Mouse (Mus musculus): ENCODE results near the gene Shmt1. TPM values are rescaled to one million over a fixed set of nuclear protein-coding genes. Genes with fewer than 3 reads are reported as not detected.

Gene Shmt1
- polyA plus RNA-seq, 1 experiment from 2014 or later: 50.1 TPM

- Histone ChIP-seq H3K27ac (no peak overlapping the region), H3K4me1 (replicated peaks) (peaks cover 35% of the 10 kb centered on the region), H3K9ac (no peak overlapping the region), H3K4me3 (replicated peaks) (no peak overlapping the region), H3K4me2 (no peak overlapping the region), H3K9me3 (replicated peaks) (no peaks in the 10 kb centered on the region), H3K27me3 (no peaks in the 10 kb centered on the region), H3K36me3 (no peaks in the 10 kb centered on the region)
- WGBS (ENCODE audit: insufficient replicate concordance): 81% methylated on average over 4 of the region's 4 CpGs
- DNase-seq (no peak), ATAC-seq (ENCODE audit: low read depth) (no peak)
Measured at GRCm38 (mm10) chr11:60772161-60772560, 39.4 kb downstream of the Shmt1 start.

GRCm38 (mm10) chr11:60770776-60771175, 40.7 kb downstream of the Shmt1 start:
- Histone ChIP-seq H3K27ac (no peak overlapping the region), H3K4me1 (replicated peaks) (peaks cover 35% of the 10 kb centered on the region), H3K4me3 (replicated peaks) (no peak overlapping the region), H3K36me3 (no peaks in the 10 kb centered on the region), H3K4me2 (no peak overlapping the region), H3K9me3 (replicated peaks) (no peaks in the 10 kb centered on the region), H3K9ac (no peak overlapping the region), H3K27me3 (no peaks in the 10 kb centered on the region)
- ATAC-seq (ENCODE audit: low read depth) (no peak), DNase-seq (no peak)
- WGBS (ENCODE audit: insufficient replicate concordance): 67% methylated on average over 3 of the region's 3 CpGs

- Histone ChIP-seq H3K27me3 (no peaks in the 10 kb centered on the region), H3K4me2 (no peak overlapping the region), H3K27ac (no peak overlapping the region), H3K9me3 (replicated peaks) (no peaks in the 10 kb centered on the region), H3K4me3 (replicated peaks) (no peak overlapping the region), H3K4me1 (replicated peaks) (peaks cover 21% of the 10 kb centered on the region), H3K9ac (no peak overlapping the region), H3K36me3 (peaks cover 9% of the 10 kb centered on the region)
- 53% methylated on average over 2 of the region's 2 CpGs for WGBS (ENCODE audit: insufficient replicate concordance)
- ATAC-seq (ENCODE audit: low read depth): no peak
- no peak for DNase-seq
Measured at GRCm38 (mm10) chr11:60769322-60769721, 42.2 kb downstream of the Shmt1 start.

GRCm38 (mm10) chr11:60766969-60767368, 44.5 kb downstream of the Shmt1 start:
- Histone ChIP-seq H3K9me3 (replicated peaks) (no peaks in the 10 kb centered on the region), H3K9ac (no peak overlapping the region), H3K4me1 (replicated peaks) (peaks cover 11% of the 10 kb centered on the region), H3K36me3 (peaks cover 16% of the 10 kb centered on the region), H3K27ac (no peak overlapping the region), H3K4me3 (replicated peaks) (no peak overlapping the region), H3K4me2 (no peak overlapping the region), H3K27me3 (no peaks in the 10 kb centered on the region)
- 31% methylated on average over 4 of the region's 4 CpGs for WGBS (ENCODE audit: insufficient replicate concordance)
- DNase-seq: no peak
- no peak for ATAC-seq (ENCODE audit: low read depth)

- DNase-seq (no peak), ATAC-seq (ENCODE audit: low read depth) (no peak)
- H3K4me1 ChIP-seq (replicated peaks): peaks cover 1% of the 10 kb centered on the region
- H3K36me3 ChIP-seq: peaks cover 59% of the 10 kb centered on the region
- no peaks in the 10 kb centered on the region for H3K27me3 ChIP-seq
- no peak overlapping the region for H3K27ac ChIP-seq
- H3K9me3 ChIP-seq (replicated peaks): no peaks in the 10 kb centered on the region
- no peak overlapping the region for H3K9ac ChIP-seq
- no peak overlapping the region for H3K4me3 ChIP-seq (replicated peaks)
- WGBS (ENCODE audit: insufficient replicate concordance): 69% methylated on average over 3 of the region's 3 CpGs
- no peak overlapping the region for H3K4me2 ChIP-seq
Measured at GRCm38 (mm10) chr11:60761681-60762080, 49.8 kb downstream of the Shmt1 start.

- no peak overlapping the region for H3K4me3 ChIP-seq (replicated peaks)
- no peak for ATAC-seq (ENCODE audit: low read depth)
- 79% methylated on average over 7 of the region's 7 CpGs for WGBS (ENCODE audit: insufficient replicate concordance)
- H3K9ac ChIP-seq: no peak overlapping the region
- no peak overlapping the region for H3K27ac ChIP-seq
- no peak for DNase-seq
- H3K4me1 ChIP-seq (replicated peaks): no peaks in the 10 kb centered on the region
- H3K27me3 ChIP-seq: no peaks in the 10 kb centered on the region
- peaks cover 86% of the 10 kb centered on the region for H3K36me3 ChIP-seq
- H3K9me3 ChIP-seq (replicated peaks): no peaks in the 10 kb centered on the region
- H3K4me2 ChIP-seq: no peak overlapping the region
Measured at GRCm38 (mm10) chr11:60755570-60755969, 55.9 kb downstream of the Shmt1 start.

GRCm38 (mm10) chr11:60740321-60740720, 71.2 kb downstream of the Shmt1 start:
- H3K9ac ChIP-seq: no peak overlapping the region
- WGBS (ENCODE audit: insufficient replicate concordance): 70% methylated on average over 3 of the region's 3 CpGs
- no peaks in the 10 kb centered on the region for H3K27me3 ChIP-seq
- DNase-seq (no peak), ATAC-seq (ENCODE audit: low read depth) (no peak)
- H3K36me3 ChIP-seq: peaks cover 66% of the 10 kb centered on the region
- H3K4me3 ChIP-seq (replicated peaks): no peak overlapping the region
- H3K4me1 ChIP-seq (replicated peaks): peaks cover 15% of the 10 kb centered on the region
- no peaks in the 10 kb centered on the region for H3K9me3 ChIP-seq (replicated peaks)
- H3K4me2 ChIP-seq: no peak overlapping the region
- no peak overlapping the region for H3K27ac ChIP-seq

Other genes starting within 250 kb of the Shmt1 start
- 11.2 and 12.4 TPM in 2 replicates for gene Llgl1, start 112.0 kb downstream of the Shmt1 start, polyA plus RNA-seq (2015; fragmentation: Nextera tagmentation; extraction: Ambion mirVana)
- gene Flii, start 84.5 kb downstream of the Shmt1 start, polyA plus RNA-seq (2015; fragmentation: Nextera tagmentation; extraction: Ambion mirVana): 25.2 and 28.7 TPM in 2 replicates
- gene Mief2, start 83.3 kb downstream of the Shmt1 start, polyA plus RNA-seq (2015; fragmentation: Nextera tagmentation; extraction: Ambion mirVana): 3.0 and 3.6 TPM in 2 replicates
- gene Top3a, start 34.4 kb downstream of the Shmt1 start, polyA plus RNA-seq (2015; fragmentation: Nextera tagmentation; extraction: Ambion mirVana): 6.7 and 8.5 TPM in 2 replicates
- gene Smcr8, start 34.2 kb downstream of the Shmt1 start, polyA plus RNA-seq (2015; fragmentation: Nextera tagmentation; extraction: Ambion mirVana): 2.2 and 3.2 TPM in 2 replicates
- 25.5 and 28.9 TPM in 2 replicates for gene Dhrs7b, start 18.9 kb upstream of the Shmt1 start, polyA plus RNA-seq (2015; fragmentation: Nextera tagmentation; extraction: Ambion mirVana)
- 33.1 and 33.3 TPM in 2 replicates for gene Tmem11, start 67.6 kb upstream of the Shmt1 start, polyA plus RNA-seq (2015; fragmentation: Nextera tagmentation; extraction: Ambion mirVana)
- gene Natd1, start 103.0 kb upstream of the Shmt1 start, polyA plus RNA-seq (2015; fragmentation: Nextera tagmentation; extraction: Ambion mirVana): 8.6 and 10.5 TPM in 2 replicates
- 157 and 164 TPM in 2 replicates for gene Map2k3, start 120.3 kb upstream of the Shmt1 start, polyA plus RNA-seq (2015; fragmentation: Nextera tagmentation; extraction: Ambion mirVana)
- gene Kcnj12, start 210.8 kb upstream of the Shmt1 start, polyA plus RNA-seq (2015; fragmentation: Nextera tagmentation; extraction: Ambion mirVana): 0.10 TPM in 1 of 2 replicates, not detected in the other